8 mouse cellular contexts compared by ENCODE assay signal in genomic region chr11:22857705-22858440, GRCm38 (mm10). TPM values are rescaled to one million over a fixed set of nuclear protein-coding genes. Genes with fewer than 3 reads are reported as not detected.
DNase-seq lines count a peak whose midpoint lies in the region; ATAC-seq and TF ChIP-seq lines count a peak whose summit lies in the region.

No protein-coding gene starts in this region.

- 18% methylated on average over 25 of the region's 25 CpGs for WGBS in kidney, embryonic 16.5 days
- WGBS in midbrain, embryonic 10.5 days = 14% methylated on average over 25 of the region's 25 CpGs

- no peaks in the 10 kb centered on the region for H3K36me3 ChIP-seq in testis, adult 2 months (ENCODE audit: control insufficient read depth, insufficient read depth, low read length)
- H3K36me3 ChIP-seq in kidney, embryonic 16.5 days (ENCODE audit: insufficient read depth, low read length) = no peaks in the 10 kb centered on the region; the same call in 1 of the 2 replicates
- no peaks in the 10 kb centered on the region for H3K36me3 ChIP-seq in midbrain, embryonic 10.5 days

- no peak overlapping the region for H3K27ac ChIP-seq in testis, adult 2 months (ENCODE audit: control insufficient read depth, insufficient read depth, low read depth, low read length)
- no peak overlapping the region for H3K27ac ChIP-seq in embryonic fibroblast, embryonic 13.5 days (ENCODE audit: insufficient read depth, low read length)
- peak overlapping the region; percentile 91 for H3K27ac ChIP-seq in kidney, embryonic 16.5 days (ENCODE audit: low read length)
- no peak overlapping the region for H3K27ac ChIP-seq in midbrain, embryonic 10.5 days (replicated peaks)

- peaks cover 17% of the 10 kb centered on the region for H3K4me1 ChIP-seq in testis, adult 2 months (ENCODE audit: control insufficient read depth, insufficient read depth, low read length)
- no peaks in the 10 kb centered on the region; the same call in 1 of the 2 replicates for H3K4me1 ChIP-seq in embryonic fibroblast, embryonic 13.5 days (ENCODE audit: control insufficient read depth, insufficient read depth, low read length)
- H3K4me1 ChIP-seq in kidney, embryonic 16.5 days (ENCODE audit: insufficient read depth, low read length) = peaks cover 32% of the 10 kb centered on the region
- H3K4me1 ChIP-seq in midbrain, embryonic 10.5 days = peaks cover 27% of the 10 kb centered on the region

- no peak for TF ChIP-seq CTCF in testis, adult 2 months (IDR thresholded peaks at IDR 0.05; ENCODE audit: control insufficient read depth, insufficient read depth, insufficient replicate concordance, low read depth, low read length)
- TF ChIP-seq CTCF in embryonic fibroblast, embryonic 13.5 days (IDR thresholded peaks at IDR 0.05; ENCODE audit: borderline replicate concordance, insufficient read depth, low read length) = no peak

- H3K4me2 ChIP-seq in kidney, embryonic 16.5 days (replicated peaks; ENCODE audit: low read depth, low read length) = peak overlapping the region; percentile 93

- DNase-seq in testis, postnatal 14 days (ENCODE audit: low spot score) = no peak
- DNase-seq in midbrain, embryonic 10.5 days (ENCODE audit: low spot score) = no peak
- DNase-seq in yolk sac, embryonic 10.5 days (ENCODE audit: low spot score) = peak; percentile 14
- DNase-seq in cerebellum, adult 9-10 months = no peak
- DNase-seq in layer of hippocampus, postnatal 25 days (ENCODE audit: extremely low spot score in 1 of 2, low spot score in 1 of 2) = no peak

- no peak for ATAC-seq in kidney, embryonic 16.5 days (ENCODE audit: low FRiP score, low TSS enrichment)

- H3K4me3 ChIP-seq in testis, adult 2 months (ENCODE audit: control insufficient read depth, low read depth, low read length) = peak overlapping the region; percentile 91
- peak overlapping the region; percentile 91 for H3K4me3 ChIP-seq in embryonic fibroblast, embryonic 13.5 days (ENCODE audit: insufficient read depth, low read length)
- H3K4me3 ChIP-seq in kidney, embryonic 16.5 days (ENCODE audit: low read length) = peak overlapping the region; percentile 90
- H3K4me3 ChIP-seq in midbrain, embryonic 10.5 days = peak overlapping the region; percentile 77

- TF ChIP-seq POLR2A in testis, adult 2 months (IDR thresholded peaks at IDR 0.05; ENCODE audit: control insufficient read depth, low read depth, low read length) = no peak
- no peak for TF ChIP-seq POLR2A in embryonic fibroblast, embryonic 13.5 days (IDR thresholded peaks at IDR 0.05; ENCODE audit: low read depth, low read length)

- H3K27me3 ChIP-seq in testis, adult 2 months (ENCODE audit: control insufficient read depth, insufficient read depth, low read length) = peaks cover 4% of the 10 kb centered on the region; the same call in 1 of the 2 replicates
- peaks cover 17% of the 10 kb centered on the region; the same call in 1 of the 2 replicates for H3K27me3 ChIP-seq in kidney, embryonic 16.5 days (ENCODE audit: insufficient read depth, low read length)
- H3K27me3 ChIP-seq in midbrain, embryonic 10.5 days (ENCODE audit: low read depth, poor library complexity, severe bottlenecking) = peaks cover 75% of the 10 kb centered on the region

- H3K9ac ChIP-seq in kidney, embryonic 16.5 days (replicated peaks; ENCODE audit: low read length) = peak overlapping the region; percentile 87

- H3K9me3 ChIP-seq in kidney, embryonic 16.5 days (ENCODE audit: low read length) = no peaks in the 10 kb centered on the region
- no peaks in the 10 kb centered on the region for H3K9me3 ChIP-seq in midbrain, embryonic 10.5 days (replicated peaks)

RNA-seq across cellular contexts. Expression of gene B3gnt2, which starts 2.9 kb away (rescaled TPM):
- 1.2 and 1.6 TPM in 2 replicates for polyA plus RNA-seq in testis, adult 2 months (2012; rRNA removed)
- polyA plus RNA-seq in embryonic fibroblast, embryonic 13.5 days (2011; ENCODE audit: insufficient read length, low read depth, missing spikeins) = 3.8 and 10.1 TPM in 2 replicates
- polyA plus RNA-seq in kidney, embryonic 16.5 days (2015; fragmentation: Nextera tagmentation; extraction: Ambion mirVana) = 8.2 and 13.2 TPM in 2 replicates
- 1.9 and 2.7 TPM in 2 replicates for polyA plus RNA-seq in midbrain, embryonic 10.5 days (2016; fragmentation: Nextera tagmentation; extraction: Ambion mirVana)
- 10 to 100 TPM; 13.6 to 15.9 TPM for total RNA-seq in layer of hippocampus, postnatal 25 days (2021)
